Mouse (Mus musculus) central nervous system, embryonic 11.5 days (tissue): ENCODE results near the gene Mrgprg. TPM values are rescaled to one million over a fixed set of nuclear protein-coding genes. Genes with fewer than 3 reads are reported as not detected.

Experiments
- polyA plus RNA-seq: library from polyadenylated mRNA; depleted of rRNA; stranded (reverse); fragments of >200 nt; gene quantifications from 2 replicates; pipeline ENCODE4 v1.2.3, GENCODE M21; 2012; rRNA removed

The Mrgprg gene
- polyA plus RNA-seq: not detected in 2 replicates

DNA sequence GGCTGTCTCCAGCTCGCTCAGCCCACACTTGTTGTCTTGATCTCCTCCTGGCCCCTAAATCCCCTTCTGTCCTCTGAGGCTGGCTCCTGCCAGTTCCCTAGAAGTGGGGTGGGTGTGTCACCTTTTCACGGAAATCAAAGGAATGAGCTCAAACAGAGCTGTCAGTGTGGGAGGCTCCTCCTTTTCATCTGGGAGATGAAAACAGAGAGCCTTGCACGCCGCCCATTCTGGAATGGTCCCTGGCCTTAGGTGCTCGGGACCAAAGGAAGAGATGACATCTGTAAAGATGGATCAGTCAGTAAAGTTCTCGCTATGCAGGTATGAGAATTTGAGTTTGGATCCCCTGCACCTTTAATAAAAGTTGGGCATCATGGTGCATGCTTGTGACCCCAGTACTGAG lies at the start of gene Mrgprg:
Gene Mrgprg, minus strand, starts transcription at position 101 of the 400 bp plus-strand sequence.

DNA sequence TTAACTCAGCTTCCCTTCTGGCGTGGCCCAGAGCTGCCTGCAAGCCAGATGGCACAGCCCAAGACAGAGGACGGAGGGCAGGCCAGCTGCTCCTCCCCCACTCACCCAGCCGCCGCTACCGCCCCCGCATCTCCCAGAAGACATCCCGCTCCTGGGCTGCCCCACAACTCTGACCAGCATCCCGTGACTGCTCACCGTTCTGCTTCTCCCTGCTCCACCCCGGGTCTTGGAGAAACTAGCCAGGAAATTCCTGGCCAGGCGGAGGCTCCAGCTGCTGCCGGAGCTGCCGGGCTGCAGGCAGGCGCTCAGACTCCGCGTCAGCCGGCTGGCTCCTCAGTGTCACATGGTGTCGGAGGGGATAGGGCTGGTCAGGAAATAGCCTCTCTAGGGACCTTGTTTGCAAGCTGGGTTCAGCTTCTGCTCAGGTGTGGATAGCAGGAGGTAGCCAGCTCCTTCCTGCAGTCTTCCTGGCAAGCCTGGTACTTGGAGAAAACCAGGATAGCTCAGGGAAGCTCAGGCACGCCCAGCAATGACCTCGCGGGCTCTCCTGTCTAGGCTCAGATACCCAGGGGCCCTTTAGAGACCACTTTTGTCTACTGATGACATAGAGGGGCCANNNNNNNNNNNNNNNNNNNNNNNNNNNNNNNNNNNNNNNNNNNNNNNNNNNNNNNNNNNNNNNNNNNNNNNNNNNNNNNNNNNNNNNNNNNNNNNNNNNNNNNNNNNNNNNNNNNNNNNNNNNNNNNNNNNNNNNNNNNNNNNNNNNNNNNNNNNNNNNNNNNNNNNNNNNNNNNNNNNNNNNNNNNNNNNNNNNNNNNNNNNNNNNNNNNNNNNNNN lies 17.4 kb upstream of the Mrgprg start, which contains the start of gene Mrgpre:
Gene Mrgpre, minus strand, starts transcription at position 505 of the 834 bp plus-strand sequence.

DNA sequence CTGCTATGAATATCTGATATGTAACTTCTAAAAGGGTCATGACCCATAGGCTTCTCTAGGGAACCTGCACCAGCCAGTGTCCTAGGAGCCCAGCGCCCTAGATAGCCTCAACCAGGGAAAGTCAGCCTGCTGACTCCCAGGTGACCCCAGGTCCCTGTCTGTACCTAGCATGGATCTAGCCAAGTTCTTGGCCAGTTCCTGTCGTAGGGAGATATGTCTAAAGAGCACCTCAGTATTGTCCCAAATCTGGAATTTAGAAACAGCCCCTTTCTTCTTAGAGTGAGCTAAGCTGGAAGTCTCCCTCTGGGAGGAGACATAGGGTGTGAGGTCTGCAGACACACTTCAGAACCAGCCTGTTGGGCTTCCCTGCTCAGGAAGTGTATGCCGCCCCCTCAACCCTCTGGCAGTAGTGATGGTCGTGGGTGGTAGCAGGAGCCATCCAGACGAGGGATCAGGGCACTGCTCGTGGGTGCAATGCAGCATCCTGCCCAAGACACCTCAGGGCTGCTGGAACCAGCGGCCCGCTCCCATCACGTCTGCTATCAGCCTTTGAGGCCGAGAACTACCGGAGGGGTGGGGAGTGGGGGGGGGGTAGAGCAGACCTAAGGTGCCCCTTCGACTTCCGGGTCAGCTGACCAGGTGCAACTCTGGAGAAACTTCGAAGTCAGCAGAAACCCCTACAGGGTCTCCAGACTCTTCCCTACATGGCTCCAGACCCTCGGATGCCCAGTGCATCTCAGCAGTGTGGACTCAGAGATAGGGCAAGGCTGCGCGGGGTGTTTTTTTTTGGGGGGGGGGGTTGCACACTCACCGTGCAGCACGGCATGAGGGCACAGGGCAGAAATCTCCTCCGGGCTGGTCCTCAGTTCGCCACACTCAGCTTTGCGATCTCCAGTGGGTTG lies 10.4 kb downstream of the Mrgprg start, which contains the start of gene Osbpl5:
Gene Osbpl5, minus strand, starts transcription at position 861 of the 902 bp plus-strand sequence.

Other genes starting within 250 kb of the Mrgprg start
- gene Nap1l4, start 217.9 kb downstream of the Mrgprg start, polyA plus RNA-seq: 299 and 377 TPM in 2 replicates
- gene Cars, start 166.9 kb downstream of the Mrgprg start, polyA plus RNA-seq: 52.8 and 75.2 TPM in 2 replicates
- gene Tnfrsf26, start 138.3 kb downstream of the Mrgprg start, polyA plus RNA-seq: 0.25 and 0.45 TPM in 2 replicates
- 6.9 and 13.3 TPM in 2 replicates for gene Tnfrsf22, start 117.3 kb downstream of the Mrgprg start, polyA plus RNA-seq
- 0.31 and 0.61 TPM in 2 replicates for gene Tnfrsf23, start 81.1 kb downstream of the Mrgprg start, polyA plus RNA-seq
- gene Osbpl5, start 10.0 kb downstream of the Mrgprg start, polyA plus RNA-seq: 14.6 and 27.2 TPM in 2 replicates
- gene Mrgpre, start 17.5 kb upstream of the Mrgprg start, polyA plus RNA-seq: 2.2 and 2.8 TPM in 2 replicates
- gene Nadsyn1, start 55.9 kb upstream of the Mrgprg start, polyA plus RNA-seq: 13.7 and 14.9 TPM in 2 replicates
- 65.9 and 83.1 TPM in 2 replicates for gene Dhcr7, start 56.2 kb upstream of the Mrgprg start, polyA plus RNA-seq
- not detected in 2 replicates for gene Gm498, start 99.8 kb upstream of the Mrgprg start, polyA plus RNA-seq
- 4.9 and 5.7 TPM in 2 replicates for gene Shank2, start 234.9 kb upstream of the Mrgprg start, polyA plus RNA-seq